Mouse (Mus musculus): ENCODE results near the gene Slco3a1. TPM values are rescaled to one million over a fixed set of nuclear protein-coding genes. Genes with fewer than 3 reads are reported as not detected.

The Slco3a1 gene
- polyA plus RNA-seq, 1 experiment from 2014 or later, result 7.9 TPM

DNA sequence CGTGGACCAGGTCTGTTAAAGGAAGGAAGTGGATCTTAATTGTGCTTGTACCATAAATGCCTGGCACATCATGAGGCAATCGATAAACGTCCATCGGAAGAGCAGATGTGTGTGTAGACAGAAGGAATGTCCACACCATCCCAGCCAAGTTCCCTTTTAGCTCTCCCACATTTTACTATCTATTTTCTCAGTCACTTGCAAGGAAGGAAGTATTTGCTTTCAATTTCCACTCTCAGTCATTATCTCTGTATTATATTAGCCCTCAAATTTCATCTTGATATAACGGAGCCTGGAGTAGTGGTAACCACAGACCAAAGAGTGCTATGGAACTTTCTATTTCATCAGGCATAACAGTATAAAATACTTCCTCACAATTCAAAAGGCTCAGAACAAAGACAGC is 112.2 kb downstream of the Slco3a1 start:
- H3K36me3 ChIP-seq (replicated peaks), result no peaks in the 10 kb centered on the region
- no peak overlapping the region for H3K27ac ChIP-seq (replicated peaks)
- no peak overlapping the region for H3K4me3 ChIP-seq
- no peaks in the 10 kb centered on the region for H3K4me1 ChIP-seq
- no peak for DNase-seq (ENCODE audit: low spot score)
- H3K27me3 ChIP-seq (replicated peaks; ENCODE audit: low read depth, poor library complexity, severe bottlenecking), result no peaks in the 10 kb centered on the region
- no peaks in the 10 kb centered on the region for H3K9me3 ChIP-seq
- WGBS, result 86% methylated on average over 5 of the region's 5 CpGs

DNA sequence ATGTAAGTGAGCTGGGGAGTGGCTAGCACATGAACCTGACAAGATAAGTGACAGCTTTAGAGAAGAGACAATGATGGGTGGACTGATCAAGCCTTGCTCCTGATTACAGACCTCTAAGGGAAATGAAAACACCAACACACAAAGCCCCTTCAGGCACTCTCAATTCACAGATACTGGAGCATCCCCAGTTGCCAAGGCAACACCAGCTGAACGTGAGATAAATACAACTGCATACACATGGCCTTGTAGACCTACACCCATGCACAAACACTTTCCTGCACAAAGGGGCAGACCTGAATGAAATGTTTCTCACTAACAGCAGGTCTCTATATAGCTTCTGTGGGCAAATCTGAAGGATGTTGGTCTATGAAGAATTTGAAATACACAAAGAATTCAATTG is 117.0 kb downstream of the Slco3a1 start:
- H3K9me3 ChIP-seq, result no peaks in the 10 kb centered on the region
- H3K4me1 ChIP-seq, result no peaks in the 10 kb centered on the region
- WGBS, result 75% methylated on average over 1 of the region's 1 CpGs
- H3K4me3 ChIP-seq, result no peak overlapping the region
- H3K36me3 ChIP-seq (replicated peaks), result no peaks in the 10 kb centered on the region
- DNase-seq (ENCODE audit: low spot score), result no peak
- no peak overlapping the region for H3K27ac ChIP-seq (replicated peaks)
- H3K27me3 ChIP-seq (replicated peaks; ENCODE audit: low read depth, poor library complexity, severe bottlenecking), result no peaks in the 10 kb centered on the region

DNA sequence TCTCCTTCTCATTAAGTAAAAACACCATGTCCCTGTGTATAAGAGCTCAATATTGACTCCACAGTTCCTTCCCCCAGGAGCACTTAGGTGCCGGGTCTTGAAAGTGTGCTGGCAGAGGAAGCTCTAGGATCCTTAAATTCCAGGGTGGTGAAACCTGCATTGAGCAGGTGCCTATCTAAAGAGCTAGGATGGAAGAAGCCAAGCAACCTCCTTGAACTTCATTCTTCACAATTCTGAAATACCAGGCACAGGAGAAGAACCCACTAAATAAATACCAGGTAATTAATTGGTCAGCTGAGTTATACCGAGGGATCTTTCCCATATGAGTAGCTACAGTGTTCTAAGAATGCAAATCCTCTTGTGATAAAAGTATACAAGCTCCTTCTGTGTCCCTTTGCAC is 117.9 kb downstream of the Slco3a1 start:
- H3K4me1 ChIP-seq, result no peaks in the 10 kb centered on the region
- no peaks in the 10 kb centered on the region for H3K9me3 ChIP-seq
- WGBS, result 82% methylated on average over 2 of the region's 2 CpGs
- DNase-seq (ENCODE audit: low spot score), result no peak
- H3K36me3 ChIP-seq (replicated peaks), result no peaks in the 10 kb centered on the region
- H3K27me3 ChIP-seq (replicated peaks; ENCODE audit: low read depth, poor library complexity, severe bottlenecking), result no peaks in the 10 kb centered on the region
- no peak overlapping the region for H3K27ac ChIP-seq (replicated peaks)
- no peak overlapping the region for H3K4me3 ChIP-seq

DNA sequence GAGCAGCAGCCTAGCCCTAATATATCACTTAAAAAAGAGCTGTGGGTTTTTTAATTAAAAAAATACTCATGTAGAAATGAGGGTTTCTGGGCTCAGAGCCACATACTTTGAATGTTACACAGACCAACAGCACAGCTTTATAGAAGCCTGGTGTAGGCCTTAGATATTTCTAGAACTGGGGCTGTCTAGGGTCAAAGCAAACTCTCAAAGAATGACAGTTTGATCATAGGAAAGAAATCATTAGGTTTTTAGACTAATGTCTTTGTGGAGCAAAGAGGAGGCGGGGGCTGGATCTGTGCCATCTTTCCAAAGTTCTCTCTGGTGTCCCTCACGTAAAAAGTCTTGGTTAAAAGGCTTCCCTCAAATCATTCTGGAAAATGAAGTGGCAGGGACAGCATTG is 121.6 kb downstream of the Slco3a1 start:
- DNase-seq (ENCODE audit: low spot score), result no peak
- no peak overlapping the region for H3K27ac ChIP-seq (replicated peaks)
- H3K36me3 ChIP-seq (replicated peaks), result no peaks in the 10 kb centered on the region
- WGBS, result 88% methylated on average over 2 of the region's 2 CpGs
- no peak overlapping the region for H3K4me3 ChIP-seq
- no peaks in the 10 kb centered on the region for H3K9me3 ChIP-seq
- no peaks in the 10 kb centered on the region for H3K4me1 ChIP-seq
- H3K27me3 ChIP-seq (replicated peaks; ENCODE audit: low read depth, poor library complexity, severe bottlenecking), result no peaks in the 10 kb centered on the region

DNA sequence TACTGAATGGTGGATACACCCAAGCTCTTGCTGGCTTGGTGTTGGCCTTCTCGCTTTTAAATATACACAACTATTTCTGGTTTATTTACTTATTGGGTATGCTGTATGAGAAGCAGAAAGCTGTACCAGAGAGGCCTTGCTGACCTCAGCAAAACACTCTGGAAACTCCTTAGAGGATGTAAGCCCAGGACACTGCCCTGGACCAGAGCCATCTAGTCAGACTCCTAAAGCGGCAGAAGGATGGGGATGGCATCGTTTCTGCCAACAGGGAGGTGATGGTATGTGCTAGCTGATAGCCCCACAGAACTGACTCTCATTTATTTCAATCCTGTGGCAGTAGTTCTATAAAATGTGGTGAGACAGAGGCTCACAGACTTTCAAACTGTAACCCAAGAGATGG is 125.3 kb downstream of the Slco3a1 start:
- Histone ChIP-seq H3K9me3 (no peaks in the 10 kb centered on the region), H3K36me3 (replicated peaks) (no peaks in the 10 kb centered on the region), H3K4me3 (no peak overlapping the region), H3K4me1 (0 out of 2 replicates have a peak, but pooled peaks cover under 1% of the 10 kb centered on the region), H3K27me3 (replicated peaks; ENCODE audit: low read depth, poor library complexity, severe bottlenecking) (no peaks in the 10 kb centered on the region), H3K27ac (replicated peaks) (no peak overlapping the region)
- no peak for DNase-seq (ENCODE audit: low spot score)
- WGBS, result 91% methylated on average over 3 of the region's 3 CpGs

DNA sequence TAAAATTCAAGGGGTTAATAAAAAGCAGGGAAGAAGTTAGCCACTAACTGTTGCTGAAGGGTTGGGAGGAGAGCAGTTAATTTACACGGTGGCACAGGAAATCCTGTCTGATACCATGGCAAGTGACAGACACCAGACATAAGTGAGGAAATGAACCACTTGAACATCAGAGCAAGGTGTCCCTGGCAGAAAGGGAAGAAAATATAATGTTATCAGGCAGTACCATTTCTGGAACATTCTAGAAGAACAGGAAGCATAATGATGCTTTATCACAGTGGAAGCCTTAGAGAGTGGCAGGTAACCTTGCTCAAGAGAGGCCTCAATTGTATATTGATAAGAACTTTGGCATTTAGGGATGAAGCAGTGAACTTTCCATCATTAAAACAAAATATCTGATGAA is 127.4 kb downstream of the Slco3a1 start:
- DNase-seq (ENCODE audit: low spot score), result no peak
- no peak overlapping the region for H3K4me3 ChIP-seq
- peaks cover 14% of the 10 kb centered on the region for H3K4me1 ChIP-seq
- H3K36me3 ChIP-seq (replicated peaks), result no peaks in the 10 kb centered on the region
- H3K27ac ChIP-seq (replicated peaks), result no peak overlapping the region
- no peaks in the 10 kb centered on the region for H3K27me3 ChIP-seq (replicated peaks; ENCODE audit: low read depth, poor library complexity, severe bottlenecking)
- 68% methylated on average over 1 of the region's 1 CpGs for WGBS
- no peaks in the 10 kb centered on the region for H3K9me3 ChIP-seq

DNA sequence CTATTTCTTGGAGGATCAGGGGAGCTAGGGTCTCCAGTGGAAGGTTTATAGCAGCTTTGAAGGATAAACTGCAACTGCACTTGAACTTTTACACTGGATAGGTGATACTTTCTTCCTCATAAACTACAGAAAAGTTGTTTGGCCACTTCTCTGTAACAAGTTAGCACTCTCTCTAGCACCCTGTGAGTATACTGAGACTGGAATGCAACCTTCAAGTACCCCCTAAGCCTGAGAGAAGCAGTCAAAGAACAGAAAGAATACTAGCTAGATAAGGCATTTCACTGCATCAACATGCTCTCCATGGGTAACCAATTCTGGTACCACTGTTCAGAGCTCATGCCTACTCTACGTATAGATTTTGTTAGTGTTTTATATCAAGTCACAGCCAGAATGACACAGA is 128.6 kb downstream of the Slco3a1 start:
- no peaks in the 10 kb centered on the region for H3K36me3 ChIP-seq (replicated peaks)
- no peak overlapping the region for H3K27ac ChIP-seq (replicated peaks)
- 95% methylated on average over 1 of the region's 1 CpGs for WGBS
- no peak for DNase-seq (ENCODE audit: low spot score)
- H3K9me3 ChIP-seq, result no peaks in the 10 kb centered on the region
- peaks cover 20% of the 10 kb centered on the region for H3K4me1 ChIP-seq
- H3K4me3 ChIP-seq, result no peak overlapping the region
- H3K27me3 ChIP-seq (replicated peaks; ENCODE audit: low read depth, poor library complexity, severe bottlenecking), result no peaks in the 10 kb centered on the region

DNA sequence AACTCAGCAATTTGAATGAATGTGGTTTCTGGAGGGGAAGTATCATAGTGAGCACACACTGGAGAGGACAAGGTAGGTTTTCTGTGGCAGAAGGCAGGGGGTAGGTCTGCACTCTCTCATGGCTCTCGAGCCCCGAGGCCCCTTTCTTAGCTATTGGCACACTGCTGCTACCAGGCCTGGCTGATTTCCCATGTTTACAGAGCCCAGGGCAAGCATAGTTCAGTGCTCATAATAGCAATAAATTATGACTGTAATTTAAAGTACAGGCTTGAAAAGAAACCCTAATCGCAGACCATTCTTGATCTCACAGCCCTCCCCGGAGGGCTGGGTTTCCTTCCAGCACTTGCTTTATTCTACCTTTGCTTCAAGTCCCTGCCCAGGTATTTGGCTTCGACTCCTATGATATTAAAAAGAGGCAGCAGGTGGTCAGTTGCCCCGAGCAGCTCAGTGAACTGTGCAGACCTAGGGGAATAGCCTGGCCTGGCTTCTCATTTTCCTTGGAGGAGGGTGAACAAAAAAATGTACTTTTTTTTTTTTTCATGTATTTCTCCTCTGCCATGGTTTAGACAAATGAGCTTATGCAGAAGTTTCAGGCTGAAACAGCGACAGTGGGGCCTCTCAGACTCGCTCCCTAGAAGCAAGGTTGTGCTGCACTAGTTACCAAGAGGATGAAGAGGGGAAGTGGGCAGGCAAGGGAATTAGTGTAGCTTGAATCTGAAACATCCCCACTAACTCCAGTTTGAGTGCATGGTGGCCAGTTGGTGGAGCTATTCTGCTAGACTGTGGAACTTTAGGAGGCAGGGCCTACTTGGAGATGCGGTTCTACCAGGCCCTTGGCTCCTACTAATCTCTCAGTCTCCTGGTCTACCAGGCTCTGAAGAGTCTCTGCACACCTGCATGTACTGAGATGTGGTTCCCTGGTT is 130.4 kb downstream of the Slco3a1 start:
- Histone ChIP-seq H3K9me3 (no peaks in the 10 kb centered on the region), H3K4me3 (no peak overlapping the region), H3K36me3 (replicated peaks) (no peaks in the 10 kb centered on the region), H3K27me3 (replicated peaks; ENCODE audit: low read depth, poor library complexity, severe bottlenecking) (no peaks in the 10 kb centered on the region), H3K27ac (replicated peaks) (no peak overlapping the region), H3K4me1 (peaks cover 20% of the 10 kb centered on the region)
- 73% methylated on average over 9 of the region's 9 CpGs for WGBS
- no peak for DNase-seq (ENCODE audit: low spot score)

DNA sequence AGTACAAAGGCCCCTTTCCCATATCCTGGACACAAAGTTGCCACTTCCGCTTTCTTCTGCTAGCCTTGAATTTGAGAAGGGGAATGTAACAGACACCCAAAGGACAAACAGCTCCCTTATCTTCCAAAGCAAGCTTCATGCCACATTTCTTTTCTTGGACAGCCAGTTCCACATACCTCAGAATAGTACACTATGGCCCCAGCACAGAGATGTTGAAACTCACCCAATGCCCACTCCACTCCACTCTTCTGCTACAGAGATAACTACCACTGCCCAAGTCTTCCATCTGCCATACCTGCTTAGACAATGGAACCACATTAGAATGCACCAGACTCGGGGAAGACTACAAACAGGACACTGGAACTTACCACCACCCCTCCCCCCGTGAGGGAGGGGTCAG is 131.3 kb downstream of the Slco3a1 start:
- no peaks in the 10 kb centered on the region for H3K27me3 ChIP-seq (replicated peaks; ENCODE audit: low read depth, poor library complexity, severe bottlenecking)
- H3K4me3 ChIP-seq, result no peak overlapping the region
- no peaks in the 10 kb centered on the region for H3K9me3 ChIP-seq
- H3K27ac ChIP-seq (replicated peaks), result no peak overlapping the region
- DNase-seq (ENCODE audit: low spot score), result no peak
- H3K36me3 ChIP-seq (replicated peaks), result no peaks in the 10 kb centered on the region
- H3K4me1 ChIP-seq, result peaks cover 20% of the 10 kb centered on the region
- 76% methylated on average over 3 of the region's 3 CpGs for WGBS

DNA sequence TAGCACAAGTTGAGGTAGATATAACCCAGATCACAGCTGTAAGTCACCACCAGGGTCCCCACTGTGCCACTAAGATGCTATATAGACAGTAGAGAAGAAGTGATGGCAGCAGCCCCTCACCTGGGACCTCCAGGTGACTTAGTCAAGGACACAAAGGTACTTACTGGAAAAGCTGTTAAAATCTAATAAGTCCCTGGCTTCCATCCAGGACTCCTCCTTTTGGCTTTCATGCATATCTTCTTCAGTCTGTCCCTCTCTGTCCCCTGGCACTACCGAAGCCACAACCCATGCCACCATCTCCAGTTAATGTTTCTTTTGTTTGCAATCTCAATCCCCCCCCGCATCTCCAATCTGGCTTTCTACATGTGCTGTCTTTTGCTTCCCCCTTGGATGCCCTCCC is 131.8 kb downstream of the Slco3a1 start:
- H3K4me3 ChIP-seq, result no peak overlapping the region
- no peak for DNase-seq (ENCODE audit: low spot score)
- H3K27ac ChIP-seq (replicated peaks), result no peak overlapping the region
- no peaks in the 10 kb centered on the region for H3K9me3 ChIP-seq
- WGBS, result 95% methylated on average over 2 of the region's 2 CpGs
- H3K27me3 ChIP-seq (replicated peaks; ENCODE audit: low read depth, poor library complexity, severe bottlenecking), result no peaks in the 10 kb centered on the region
- H3K36me3 ChIP-seq (replicated peaks), result no peaks in the 10 kb centered on the region
- peaks cover 20% of the 10 kb centered on the region for H3K4me1 ChIP-seq

DNA sequence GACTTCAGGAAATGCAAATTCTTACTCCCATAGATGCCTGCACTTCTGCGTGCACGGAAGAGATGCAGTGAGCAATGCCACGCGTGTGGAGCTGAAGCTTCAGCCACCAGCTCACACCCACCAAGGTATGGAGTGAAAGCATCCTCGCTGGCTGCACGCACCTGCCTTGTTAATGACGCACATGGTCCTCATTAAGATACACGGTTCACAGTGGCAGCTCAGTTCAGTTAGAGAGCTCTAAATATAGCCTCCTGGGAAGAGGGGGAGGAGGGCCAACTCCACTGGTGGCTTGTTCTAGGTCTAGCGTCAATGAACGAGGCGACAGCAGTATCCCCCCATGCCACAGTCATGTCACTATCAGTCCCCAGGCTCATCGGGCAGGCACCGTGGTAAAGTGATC is 132.6 kb downstream of the Slco3a1 start:
- no peaks in the 10 kb centered on the region for H3K27me3 ChIP-seq (replicated peaks; ENCODE audit: low read depth, poor library complexity, severe bottlenecking)
- WGBS, result 58% methylated on average over 13 of the region's 13 CpGs

DNA sequence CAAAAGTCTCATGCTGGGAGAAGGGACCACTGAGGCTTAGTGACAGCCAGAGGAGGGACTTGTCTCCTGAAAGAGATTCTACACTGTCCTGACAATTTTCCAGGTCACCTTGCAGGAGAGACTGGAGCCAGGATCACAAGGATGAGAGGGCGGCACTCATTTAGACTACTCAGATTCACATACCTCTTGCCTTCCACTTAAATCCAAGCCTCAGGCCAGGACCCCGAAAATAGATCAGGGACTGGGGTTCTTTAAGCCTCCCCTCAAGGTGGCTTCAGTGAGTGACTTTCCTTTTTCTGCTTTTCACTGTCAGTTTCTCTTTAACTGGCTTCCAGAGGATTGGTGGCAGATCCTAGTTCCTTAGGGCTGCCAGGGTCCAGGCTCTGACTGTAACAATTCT is 133.0 kb downstream of the Slco3a1 start:
- Histone ChIP-seq H3K36me3 (replicated peaks) (no peaks in the 10 kb centered on the region), H3K27ac (replicated peaks) (no peak overlapping the region), H3K4me3 (no peak overlapping the region), H3K9me3 (no peaks in the 10 kb centered on the region), H3K27me3 (replicated peaks; ENCODE audit: low read depth, poor library complexity, severe bottlenecking) (no peaks in the 10 kb centered on the region), H3K4me1 (peaks cover 20% of the 10 kb centered on the region)
- DNase-seq (ENCODE audit: low spot score), result no peak
- 74% methylated on average over 2 of the region's 2 CpGs for WGBS

More for the DNA sequence above, 132.6 kb downstream of the Slco3a1 start:
- Histone ChIP-seq H3K27ac (replicated peaks) (no peak overlapping the region), H3K4me1 (peaks cover 20% of the 10 kb centered on the region), H3K36me3 (replicated peaks) (no peaks in the 10 kb centered on the region), H3K4me3 (no peak overlapping the region), H3K9me3 (no peaks in the 10 kb centered on the region)
- no peak for DNase-seq (ENCODE audit: low spot score)

DNA sequence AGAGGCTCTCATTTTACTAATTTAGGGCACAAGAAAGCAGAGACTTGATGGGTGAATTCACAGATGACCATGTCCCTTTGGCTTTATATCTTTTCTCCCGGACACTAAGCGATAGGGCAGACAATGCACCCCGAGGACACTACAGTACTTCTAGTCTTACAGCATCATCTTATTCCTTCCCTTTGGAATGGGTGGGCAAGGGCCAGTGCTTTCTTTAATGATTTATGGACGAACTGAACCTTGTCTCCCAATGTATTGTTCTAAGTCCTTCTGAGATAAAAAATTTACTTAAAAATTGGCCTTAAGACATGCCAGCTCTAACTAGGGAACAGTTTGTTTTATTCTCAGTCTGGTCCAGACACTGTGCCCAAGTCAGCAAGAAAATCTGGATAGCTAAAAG is 134.9 kb downstream of the Slco3a1 start:
- WGBS, result 91% methylated on average over 4 of the region's 4 CpGs
- Histone ChIP-seq H3K36me3 (replicated peaks) (no peaks in the 10 kb centered on the region), H3K27ac (replicated peaks) (no peak overlapping the region), H3K9me3 (no peaks in the 10 kb centered on the region), H3K27me3 (replicated peaks; ENCODE audit: low read depth, poor library complexity, severe bottlenecking) (no peaks in the 10 kb centered on the region), H3K4me1 (peaks cover 20% of the 10 kb centered on the region), H3K4me3 (no peak overlapping the region)
- DNase-seq (ENCODE audit: low spot score), result no peak
